Mouse (Mus musculus): ENCODE data around the gene Ufc1.

Gene Ufc1

DNA sequence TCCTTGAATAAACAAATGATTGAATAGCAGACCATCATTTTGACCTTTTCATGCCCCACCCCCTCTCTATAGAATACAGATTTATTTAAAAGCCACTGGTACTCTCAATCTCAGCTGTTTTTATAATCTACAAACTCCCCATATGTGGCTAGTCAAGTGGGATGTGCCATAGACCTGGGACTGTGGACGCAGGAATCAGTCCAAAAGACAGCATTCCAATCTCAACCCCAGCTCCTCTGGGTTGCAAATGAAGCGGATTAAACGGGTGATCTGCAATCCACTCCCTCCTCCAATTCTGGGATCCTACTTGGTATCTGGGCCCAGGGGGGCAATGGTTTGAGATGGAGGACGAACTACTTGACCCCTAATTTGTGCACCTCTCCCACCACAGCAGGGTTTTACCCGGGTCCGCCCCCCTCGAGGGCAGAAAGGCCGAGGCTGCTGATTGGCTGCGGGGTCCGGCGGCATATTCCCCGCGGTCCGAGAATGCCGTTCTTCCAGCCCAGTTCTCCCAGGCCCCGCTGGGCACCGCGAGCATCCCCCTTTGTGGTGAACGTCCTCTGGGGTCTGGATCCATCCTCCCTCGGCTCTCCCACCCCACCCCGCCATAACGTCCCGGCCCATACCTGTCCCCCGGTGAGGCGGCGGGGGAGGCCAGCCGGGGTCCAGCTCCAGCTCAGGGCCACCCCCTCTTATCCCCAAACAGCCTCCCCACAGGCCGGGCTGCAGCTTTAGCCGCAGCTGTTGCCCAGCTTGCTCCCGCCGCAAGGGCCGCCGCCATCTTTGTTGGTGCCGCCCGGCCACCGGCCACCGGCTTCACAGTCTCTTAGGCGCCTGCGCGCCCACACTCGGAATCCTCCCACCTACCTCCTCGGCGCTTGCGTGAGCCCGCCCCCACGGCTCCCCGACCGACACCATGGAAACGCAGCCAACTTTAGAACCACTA, 7.4 kb downstream of the Ufc1 start, which contains the start of gene Usp21:
TSS of gene Usp21 (minus strand) at position 856 of the 946 bp plus-strand sequence.
- peak; percentile 89 for DNase-seq (ENCODE audit: low spot score)

DNA sequence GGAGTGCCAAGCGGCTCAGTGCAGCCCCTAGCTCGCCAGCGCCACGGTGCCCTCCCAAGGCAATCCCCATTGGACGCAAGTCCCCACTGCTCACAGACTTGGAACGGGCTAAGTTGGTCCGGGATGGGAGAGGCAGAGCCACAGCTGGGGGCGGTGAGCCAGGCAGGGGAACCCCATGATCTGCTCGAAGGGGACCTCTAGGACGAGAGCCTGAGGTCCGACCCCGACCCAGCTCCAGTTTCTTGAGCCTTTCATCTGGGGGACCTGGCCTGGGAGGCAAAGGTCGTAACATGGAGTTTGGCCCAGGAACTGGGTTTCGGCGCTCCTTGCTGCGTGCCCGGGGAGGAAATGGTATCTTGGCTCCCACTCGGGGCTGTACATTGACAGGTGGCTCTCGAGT, 8.3 kb downstream of the Ufc1 start:
- no peak for DNase-seq (ENCODE audit: low spot score)

- DNase-seq (ENCODE audit: low spot score), result no peak
Measured at GRCm38 (mm10) chr1:171285096-171285892, 9.5 kb downstream of the Ufc1 start.

GRCm38 (mm10) chr1:171284491-171284890, 10.3 kb downstream of the Ufc1 start:
- no peak for DNase-seq (ENCODE audit: low spot score)

DNA sequence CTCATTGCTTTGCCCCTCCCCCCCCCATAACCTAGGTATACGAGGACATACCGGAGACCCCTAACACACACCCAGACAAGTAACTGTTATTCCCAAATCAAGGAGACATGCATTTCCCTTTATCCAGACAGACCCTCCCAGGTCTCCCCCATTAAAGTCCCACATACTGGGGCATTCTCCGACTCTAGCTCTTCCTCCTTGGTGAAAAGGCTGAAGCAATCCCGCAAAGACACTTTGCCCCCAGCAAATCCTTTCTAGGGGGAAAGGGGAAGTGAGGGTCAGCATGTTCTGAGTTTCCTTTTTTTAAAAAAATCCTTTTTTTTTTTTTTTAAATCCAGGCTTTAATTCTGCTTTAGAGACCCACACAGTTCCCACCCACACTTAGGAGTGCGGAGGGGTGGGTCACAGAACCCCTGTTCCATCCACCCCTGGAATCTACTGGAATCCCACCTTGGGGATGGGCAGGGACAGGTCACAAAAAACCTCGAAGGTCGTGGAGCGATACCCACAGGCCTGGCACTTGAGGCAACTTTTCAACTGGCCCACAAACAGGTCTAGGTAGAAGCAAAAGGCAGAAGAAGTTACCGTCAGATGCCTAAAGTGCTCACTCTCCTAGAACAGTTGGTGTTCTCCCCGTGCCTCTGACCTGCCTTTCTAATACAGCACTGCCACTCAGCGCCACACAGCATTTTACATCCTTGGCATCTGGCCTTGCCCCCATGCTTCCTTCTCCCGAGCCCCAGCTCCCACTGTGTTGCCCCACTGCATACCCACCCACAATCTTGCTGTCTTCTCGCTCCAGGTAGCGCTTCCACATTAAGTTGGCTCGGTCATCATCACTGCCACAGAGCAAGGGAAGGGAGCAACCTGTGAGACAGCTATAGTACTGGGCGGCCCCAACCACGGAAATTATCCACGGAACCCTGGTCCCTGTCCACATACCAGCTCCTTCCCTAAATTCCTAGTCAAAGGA, 11.3 kb downstream of the Ufc1 start:
- no peak for DNase-seq (ENCODE audit: low spot score)

DNA sequence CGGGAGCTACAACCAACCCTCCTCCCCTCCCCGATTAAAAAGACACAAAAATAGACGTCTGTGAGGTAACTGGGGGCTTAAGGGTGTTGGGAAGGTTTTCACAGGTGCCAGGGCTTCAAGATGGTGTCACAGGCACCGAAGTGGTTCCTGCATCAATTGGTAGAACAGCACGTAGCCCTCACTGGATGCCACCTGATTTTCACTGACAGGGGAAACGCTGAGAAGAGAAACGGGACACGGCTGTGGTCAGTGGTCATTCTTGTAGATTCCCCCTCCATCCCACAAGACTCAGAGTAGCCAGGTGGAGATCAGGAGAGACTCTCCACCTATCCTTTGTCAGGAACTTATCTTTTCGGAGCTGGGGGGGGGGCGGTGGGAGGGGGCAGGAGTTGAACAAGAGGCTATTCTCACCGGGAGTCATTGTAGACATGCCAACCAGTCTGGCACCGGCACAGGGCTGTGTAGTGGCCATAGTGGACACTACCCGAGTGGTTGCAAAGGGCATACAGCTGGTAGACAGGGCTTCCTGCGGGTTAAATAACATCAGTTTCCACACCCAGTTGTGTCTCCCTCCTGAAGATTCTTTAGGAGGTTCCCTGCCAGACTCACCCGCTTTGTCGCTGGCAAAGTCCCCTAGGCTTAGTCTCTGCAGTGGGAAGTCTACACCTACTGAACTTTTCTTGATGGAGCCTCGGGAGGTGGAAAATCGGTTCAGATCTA, 12.6 kb downstream of the Ufc1 start:
- DNase-seq (ENCODE audit: low spot score), result no peak

DNA sequence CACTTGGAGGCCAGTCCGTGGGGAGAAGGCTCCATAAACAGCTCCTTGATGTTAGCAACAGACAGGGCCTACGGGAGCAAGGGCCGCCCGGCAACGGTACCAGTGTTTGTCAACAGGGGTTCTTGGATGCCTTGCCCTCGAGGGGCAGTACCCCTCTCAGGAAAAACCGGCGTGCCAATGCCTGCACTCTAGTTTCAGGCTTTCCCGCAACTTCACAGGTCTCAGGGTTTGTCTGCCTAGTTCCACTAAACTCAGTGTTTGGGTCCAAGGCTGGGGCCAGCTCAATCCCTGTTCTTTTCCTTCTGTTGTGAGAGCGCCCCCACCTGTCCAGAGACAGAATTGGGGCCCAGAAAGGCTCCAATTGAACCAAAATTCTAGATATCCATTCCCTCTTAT, 13.3 kb downstream of the Ufc1 start:
- DNase-seq (ENCODE audit: low spot score), result peak; percentile 83

DNA sequence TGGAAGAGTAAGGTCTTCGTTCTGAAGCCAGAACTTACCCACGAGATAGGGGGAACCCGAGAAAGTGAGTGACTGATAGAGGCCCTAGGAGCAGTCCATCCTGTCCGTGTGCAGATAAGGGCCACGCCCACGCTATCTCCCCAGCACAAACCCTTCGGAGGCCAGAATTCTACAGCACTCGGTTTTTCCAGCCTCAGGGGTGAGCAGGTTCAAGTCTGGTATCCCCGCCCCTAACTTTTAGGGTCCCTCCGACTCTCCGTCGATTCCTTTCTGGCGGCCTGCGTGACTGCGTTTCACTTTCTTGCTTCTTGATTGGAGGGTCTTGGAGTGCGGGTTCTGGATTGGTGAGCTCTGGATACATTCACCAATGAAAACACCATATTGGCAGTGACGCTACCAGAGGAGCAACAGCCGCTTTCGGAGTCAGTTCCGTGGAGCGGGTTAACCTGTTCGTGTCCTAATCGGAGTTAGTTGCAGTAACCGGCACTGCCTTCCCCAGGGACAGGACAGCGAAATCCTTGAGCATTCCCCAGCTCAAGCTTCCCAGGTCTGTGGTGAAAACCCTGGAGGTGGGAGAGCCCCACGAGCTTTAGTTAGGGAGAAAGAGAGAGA, 13.8 kb downstream of the Ufc1 start, which contains the start of gene Ppox:
TSS of gene Ppox (minus strand) at position 271 of the 612 bp plus-strand sequence.
- peak; percentile 73 for DNase-seq (ENCODE audit: low spot score)

- DNase-seq (ENCODE audit: low spot score), result no peak
Measured at GRCm38 (mm10) chr1:171280250-171280915, 14.4 kb downstream of the Ufc1 start.

DNA sequence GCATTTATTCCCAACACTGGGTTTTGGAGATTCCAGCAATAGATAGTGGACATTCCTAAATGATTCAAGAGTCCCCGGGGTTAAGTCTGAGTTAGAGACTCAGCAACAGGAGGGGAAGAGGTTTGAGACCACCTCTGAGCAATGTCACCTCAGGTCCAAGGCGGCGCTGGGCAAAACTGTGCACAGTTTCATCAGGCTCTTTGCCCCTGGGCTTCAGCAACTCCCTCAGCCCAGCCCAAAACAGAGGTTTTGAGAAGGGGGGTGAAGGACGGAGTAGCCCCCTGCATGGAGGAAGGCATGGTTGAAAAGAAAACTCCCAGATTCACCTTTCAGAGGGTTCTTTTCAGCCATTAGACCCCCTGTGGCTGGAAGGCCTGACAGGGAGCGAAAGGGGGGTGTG, 15.1 kb downstream of the Ufc1 start:
- no peak for DNase-seq (ENCODE audit: low spot score)

DNA sequence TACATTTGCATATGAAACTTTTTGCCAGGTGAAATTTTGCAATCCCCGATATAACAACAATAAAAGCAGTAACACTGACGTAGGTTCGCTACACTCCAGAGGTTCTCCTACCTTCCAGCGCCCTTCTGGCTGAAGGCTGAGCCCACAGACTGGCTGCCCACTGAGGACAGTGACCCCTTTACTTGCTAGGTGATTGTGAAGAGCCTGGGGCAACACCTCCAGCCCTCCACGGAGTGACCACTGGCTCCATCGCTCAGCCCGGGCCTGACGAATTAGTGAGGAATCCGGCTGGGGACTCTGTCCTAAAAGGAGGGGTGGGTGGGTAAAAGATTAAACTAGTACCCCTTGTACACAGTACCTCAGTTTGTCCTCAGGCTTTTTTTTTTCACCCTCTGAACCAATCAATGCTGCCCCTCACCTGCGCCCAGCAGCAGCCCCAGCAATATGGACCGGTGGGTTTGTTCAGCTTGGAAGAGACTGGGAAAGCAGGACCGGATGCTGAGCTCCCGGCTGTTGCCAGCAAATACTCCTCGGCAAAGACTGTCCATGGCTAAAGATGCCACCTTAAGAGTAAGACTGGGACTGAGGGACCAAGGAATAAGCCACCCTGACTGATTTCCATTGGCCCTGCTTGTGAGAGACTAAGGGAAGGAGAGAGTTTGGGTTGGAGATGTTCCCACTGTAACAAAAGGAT, 15.7 kb downstream of the Ufc1 start:
- no peak for DNase-seq (ENCODE audit: low spot score)

DNA sequence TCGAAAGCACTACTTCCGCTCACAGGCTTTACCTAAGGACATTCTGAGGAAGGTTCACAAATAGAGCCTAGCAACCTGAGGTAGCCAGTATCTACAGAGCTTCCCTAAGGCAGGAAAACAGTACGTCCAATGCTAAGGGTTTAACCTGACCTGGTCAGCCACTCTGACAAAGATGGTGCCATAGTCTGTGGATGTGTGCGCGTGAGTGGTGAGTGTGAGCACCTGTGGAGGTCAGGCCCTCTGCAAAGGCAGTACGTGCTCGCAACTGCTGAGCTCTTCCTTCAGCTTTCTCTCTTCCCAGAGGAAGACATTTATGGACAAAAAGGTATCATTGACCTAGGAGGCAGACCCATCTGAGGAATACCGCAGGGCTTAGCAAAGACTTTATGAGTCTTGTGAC, 16.4 kb downstream of the Ufc1 start:
- DNase-seq (ENCODE audit: low spot score), result no peak

DNA sequence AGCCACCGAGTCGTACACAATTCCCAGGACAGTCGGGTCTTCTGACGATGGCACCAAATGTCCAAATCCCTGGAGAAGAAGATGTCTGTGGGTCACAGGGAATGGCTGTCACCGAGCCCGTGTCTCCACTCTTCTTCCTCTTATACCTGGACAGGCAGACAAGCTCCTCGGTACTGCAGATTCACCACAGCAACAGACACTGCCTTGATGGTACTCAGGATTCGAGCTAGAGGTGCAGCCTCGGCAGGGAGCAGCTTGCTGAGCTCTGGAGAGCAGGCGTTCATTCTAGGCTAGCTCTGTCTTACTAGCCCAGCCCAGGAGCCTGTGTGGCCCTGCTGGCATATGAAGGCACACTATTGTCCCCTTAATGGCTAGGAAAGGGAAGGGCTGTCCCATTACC, 17.1 kb downstream of the Ufc1 start:
- DNase-seq (ENCODE audit: low spot score), result no peak

GRCm38 (mm10) chr1:171276110-171276748, 18.6 kb downstream of the Ufc1 start:
- no peak for DNase-seq (ENCODE audit: low spot score)

GRCm38 (mm10) chr1:171275144-171275734, 19.6 kb downstream of the Ufc1 start:
- DNase-seq (ENCODE audit: low spot score), result no peak

DNA sequence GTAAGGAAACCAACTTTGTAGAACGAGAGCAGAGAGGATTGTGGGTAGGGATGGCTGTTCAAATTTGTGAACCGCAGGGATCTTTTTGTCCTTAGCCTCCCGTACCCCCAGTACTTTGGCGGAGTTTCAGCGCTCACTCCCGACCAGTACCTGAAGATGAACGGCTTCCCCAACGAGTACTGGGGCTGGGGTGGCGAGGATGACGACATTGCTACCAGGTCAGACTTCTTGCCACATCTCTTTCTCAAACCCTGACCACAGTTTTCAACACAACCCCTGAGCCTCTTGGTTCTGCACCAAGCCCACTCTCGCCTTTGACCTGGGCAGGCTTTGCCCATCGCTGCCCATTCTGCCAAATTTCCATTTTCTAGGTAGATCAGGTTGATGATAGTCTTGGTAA, 20.7 kb downstream of the Ufc1 start:
- no peak for DNase-seq (ENCODE audit: low spot score)

- no peak for DNase-seq (ENCODE audit: low spot score)
Measured at GRCm38 (mm10) chr1:171272086-171272485, 22.7 kb downstream of the Ufc1 start.

DNA sequence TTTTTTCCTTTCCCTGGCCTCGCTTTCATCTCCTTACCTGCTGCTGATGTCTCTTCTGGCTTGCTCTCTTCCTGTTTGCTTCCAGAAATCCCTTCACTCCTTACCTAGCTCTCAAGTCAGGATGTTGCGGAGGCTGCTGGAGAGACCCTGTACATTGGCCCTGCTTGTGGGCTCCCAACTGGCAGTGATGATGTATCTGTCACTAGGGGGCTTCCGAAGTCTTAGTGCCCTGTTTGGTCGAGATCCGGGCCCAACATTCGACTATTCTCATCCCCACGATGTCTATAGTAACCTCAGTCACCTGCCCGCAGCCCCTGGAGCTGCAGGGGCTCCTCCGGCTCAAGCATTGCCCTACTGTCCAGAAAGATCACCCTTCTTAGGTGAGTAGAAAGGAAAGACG, 23.2 kb downstream of the Ufc1 start:
- no peak for DNase-seq (ENCODE audit: low spot score)

GRCm38 (mm10) chr1:171271196-171271595, 23.6 kb downstream of the Ufc1 start:
- DNase-seq (ENCODE audit: low spot score), result no peak
